Mouse (Mus musculus) cerebellum, adult 2 months (tissue): ENCODE data around the gene Rasd2.
A peak's percentile ranks its signal among the peaks of the same experiment; 100 is the strongest.

Source experiments
- CTCF ChIP-seq: fragments of 200-500 bp; IDR thresholded peaks from 2 replicates; pipeline ENCODE4 v1.5.1; 2011; ENCODE audit warnings: low read depth, mild to moderate bottlenecking, control low read depth, low read length, moderate library complexity, borderline replicate concordance; ENCODE audit not compliant: insufficient read depth
- POLR2A ChIP-seq: fragments of 200-500 bp; IDR thresholded peaks from 2 replicates; pipeline ENCODE4 v1.6.1; 2011; ENCODE audit warnings: low read length, control low read depth, borderline replicate concordance; ENCODE audit not compliant: insufficient read depth

GRCm38 (mm10) chr8:75212631-75213306 lies 975 bp upstream of the Rasd2 start:
- TF ChIP-seq POLR2A (peak; percentile 45; the same call in 1 of the 2 replicates), CTCF (no peak)
